Mouse (Mus musculus) stomach, postnatal 0 days (tissue): Measurements from ENCODE around the gene Gfral. TPM values are rescaled to one million over a fixed set of nuclear protein-coding genes. Genes with fewer than 3 reads are reported as not detected.

ENCODE experiments used
- ATAC-seq: fragments of 200-750 bp; cut with Nextera tagmentation; 2 replicates; pipeline ENCODE4 v1.8.0; 2017; ENCODE audit not compliant: low FRiP score, low TSS enrichment
- DNase-seq: peaks from one replicate; pipeline ENCODE4 v3.0.0-alpha.2; 2016; ENCODE audit warnings: low spot score
- H3K27ac ChIP-seq: fragments of 300-500 bp; sonication (generic); replicated peaks from 2 replicates; pipeline ENCODE4 v1.5.1; 2014; ENCODE audit warnings: mild to moderate bottlenecking, control low read depth
- H3K27me3 ChIP-seq: fragments of 300-500 bp; sonication (generic); 2 replicates; pipeline ENCODE4 v1.6.1; 2014; ENCODE audit warnings: low read length; ENCODE audit not compliant: control insufficient read depth, insufficient read depth
- H3K36me3 ChIP-seq: fragments of 300-500 bp; sonication (generic); 2 replicates; pipeline ENCODE4 v1.6.1; 2014; ENCODE audit warnings: low read length, mixed read lengths; ENCODE audit not compliant: control insufficient read depth, insufficient read depth
- H3K4me1 ChIP-seq: fragments of 300-500 bp; sonication (generic); replicated peaks from 2 replicates; pipeline ENCODE4 v1.6.1; 2014; ENCODE audit warnings: antibody characterized with exemption; ENCODE audit not compliant: control insufficient read depth, insufficient read depth
- H3K4me2 ChIP-seq: fragments of 300-500 bp; sonication (generic); replicated peaks from 2 replicates; pipeline ENCODE4 v1.6.1; 2014; ENCODE audit warnings: low read depth, mild to moderate bottlenecking, control low read depth, moderate library complexity
- H3K4me3 ChIP-seq: fragments of 300-500 bp; sonication (generic); 2 replicates; pipeline ENCODE4 v1.5.1; 2014; ENCODE audit warnings: low read depth, low read length, control low read depth
- H3K9ac ChIP-seq: fragments of 300-500 bp; sonication (generic); 2 replicates; pipeline ENCODE4 v1.6.1; 2014; ENCODE audit warnings: mild to moderate bottlenecking, low read length, control low read depth, mixed read lengths
- H3K9me3 ChIP-seq: fragments of 300-500 bp; sonication (generic); 2 replicates; pipeline ENCODE4 v1.6.1; 2016; ENCODE audit warnings: low read length; ENCODE audit not compliant: control insufficient read depth
- CTCF ChIP-seq: IDR thresholded peaks from 2 replicates; pipeline ENCODE4 v1.5.1; 2016; ENCODE audit warnings: antibody characterized with exemption, low read depth, mild to moderate bottlenecking, moderate library complexity
- EP300 ChIP-seq: optimal IDR thresholded peaks from 2 replicates; pipeline ENCODE3; 2016; ENCODE audit warnings: antibody characterized with exemption
- WGBS: fragments of 180-500 bp; shearing (Covaris S2); extraction: QIAGEN DNeasy Blood & Tissue Kit; methylation state at CpG from one replicate; pipeline ENCODE4 v1.1.7; 2014; 5-methylcytosine and 5-hydroxymethylcytosine counted together
- polyA plus RNA-seq: library from polyadenylated mRNA; unstranded; fragments of >200 nt; fragmentation: Nextera tagmentation; extraction: Ambion mirVana; gene quantifications from 2 replicates; pipeline ENCODE4 v1.2.1, GENCODE M21; 2015

The Gfral gene
- not detected in 2 replicates for polyA plus RNA-seq

GRCm38 (mm10) chr9:76213557-76213956 is at the start of gene Gfral:
Gene Gfral, minus strand, starts transcription at chr9:76213657.
- ATAC-seq (no peak), DNase-seq (no peak)
- WGBS, result 90% methylated on average over 2 of the region's 2 CpGs
- H3K27ac ChIP-seq, result no peak within 1 kb of the TSS
- no peaks in the 10 kb centered on the region for H3K9me3 ChIP-seq
- TF ChIP-seq CTCF (no peak), EP300 (no peak)
- no peak within 1 kb of the TSS for H3K9ac ChIP-seq
- H3K36me3 ChIP-seq, result no peaks in the 10 kb centered on the region
- H3K4me1 ChIP-seq, result no peaks in the 10 kb centered on the region
- H3K4me3 ChIP-seq, result no peak within 1 kb of the TSS
- no peak within 1 kb of the TSS for H3K4me2 ChIP-seq
- no peaks in the 10 kb centered on the region for H3K27me3 ChIP-seq

- Histone ChIP-seq H3K4me1 (no peaks in the 10 kb centered on the region), H3K27ac (no peak overlapping the region), H3K36me3 (no peaks in the 10 kb centered on the region), H3K9ac (no peak overlapping the region), H3K9me3 (no peaks in the 10 kb centered on the region), H3K4me2 (no peak overlapping the region), H3K4me3 (no peak overlapping the region), H3K27me3 (no peaks in the 10 kb centered on the region)
- TF ChIP-seq CTCF, result no peak
- no peak for TF ChIP-seq EP300
- 61% methylated on average over 5 of the region's 5 CpGs for WGBS
- ATAC-seq (no peak), DNase-seq (no peak)
These were observed 44.3 kb upstream of the Gfral start for GRCm38 (mm10) chr9:76257731-76258130.

GRCm38 (mm10) chr9:76252544-76252943 is 39.1 kb upstream of the Gfral start:
- 50% methylated on average over 7 of the region's 7 CpGs for WGBS
- H3K9me3 ChIP-seq, result no peaks in the 10 kb centered on the region
- no peak for ATAC-seq
- TF ChIP-seq CTCF, result no peak
- TF ChIP-seq EP300, result no peak
- H3K27me3 ChIP-seq, result no peaks in the 10 kb centered on the region
- DNase-seq, result no peak
- H3K4me3 ChIP-seq, result no peak overlapping the region
- H3K36me3 ChIP-seq, result no peaks in the 10 kb centered on the region
- no peak overlapping the region for H3K27ac ChIP-seq
- no peak overlapping the region for H3K4me2 ChIP-seq
- H3K9ac ChIP-seq, result no peak overlapping the region
- no peaks in the 10 kb centered on the region for H3K4me1 ChIP-seq

GRCm38 (mm10) chr9:76252109-76252508 is 38.7 kb upstream of the Gfral start:
- Histone ChIP-seq H3K36me3 (no peaks in the 10 kb centered on the region), H3K4me1 (no peaks in the 10 kb centered on the region), H3K4me3 (no peak overlapping the region), H3K27ac (no peak overlapping the region), H3K4me2 (no peak overlapping the region), H3K9ac (no peak overlapping the region), H3K9me3 (no peaks in the 10 kb centered on the region), H3K27me3 (no peaks in the 10 kb centered on the region)
- DNase-seq (no peak), ATAC-seq (no peak)
- WGBS, result 77% methylated on average over 4 of the region's 4 CpGs
- TF ChIP-seq EP300, result no peak
- no peak for TF ChIP-seq CTCF

- TF ChIP-seq CTCF, result no peak
- no peak for TF ChIP-seq EP300
- Histone ChIP-seq H3K9me3 (no peaks in the 10 kb centered on the region), H3K9ac (no peak overlapping the region), H3K4me3 (no peak overlapping the region), H3K4me2 (no peak overlapping the region), H3K27me3 (no peaks in the 10 kb centered on the region), H3K27ac (no peak overlapping the region), H3K4me1 (no peaks in the 10 kb centered on the region), H3K36me3 (no peaks in the 10 kb centered on the region)
- ATAC-seq (no peak), DNase-seq (no peak)
- WGBS, result 55% methylated on average over 1 of the region's 1 CpGs
These were observed 28.9 kb upstream of the Gfral start for GRCm38 (mm10) chr9:76242322-76242721.

- ATAC-seq (no peak), DNase-seq (no peak)
- H3K27me3 ChIP-seq, result no peaks in the 10 kb centered on the region
- no peaks in the 10 kb centered on the region for H3K36me3 ChIP-seq
- no peak overlapping the region for H3K4me3 ChIP-seq
- no peak overlapping the region for H3K27ac ChIP-seq
- no peaks in the 10 kb centered on the region for H3K4me1 ChIP-seq
- H3K9ac ChIP-seq, result no peak overlapping the region
- no peak for TF ChIP-seq EP300
- TF ChIP-seq CTCF, result no peak
- WGBS, result 76% methylated on average over 5 of the region's 5 CpGs
- no peaks in the 10 kb centered on the region for H3K9me3 ChIP-seq
- no peak overlapping the region for H3K4me2 ChIP-seq
These were observed 24.5 kb upstream of the Gfral start for GRCm38 (mm10) chr9:76237946-76238345.
